Mouse (Mus musculus): ENCODE data around the gene Gm21828. TPM values are rescaled to one million over a fixed set of nuclear protein-coding genes. Genes with fewer than 3 reads are reported as not detected.

The Gm21828 gene
- not detected for total RNA-seq (2023)

DNA sequence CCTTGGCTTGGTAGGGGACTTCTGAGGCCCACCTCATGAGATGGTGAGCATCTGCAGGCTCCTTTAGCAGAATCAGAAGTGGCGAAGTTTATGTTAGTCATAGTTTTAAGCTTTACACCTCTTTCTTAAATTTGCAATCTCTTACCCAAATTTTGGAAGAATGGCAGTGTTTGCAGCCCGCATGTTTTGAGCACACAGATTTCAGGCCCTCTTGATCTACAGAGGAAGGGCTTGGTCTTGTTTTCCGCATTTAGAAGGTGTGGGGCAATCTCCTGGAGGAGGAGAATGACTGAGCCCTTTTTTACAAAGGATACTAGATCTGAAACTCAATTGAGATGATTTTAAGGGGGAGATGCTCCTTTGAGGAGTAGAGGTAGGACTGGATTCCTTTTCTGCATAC is at the start of gene Gm21828:
Gene Gm21828, minus strand, starts transcription at position 101 of the 400 bp plus-strand sequence.

DNA sequence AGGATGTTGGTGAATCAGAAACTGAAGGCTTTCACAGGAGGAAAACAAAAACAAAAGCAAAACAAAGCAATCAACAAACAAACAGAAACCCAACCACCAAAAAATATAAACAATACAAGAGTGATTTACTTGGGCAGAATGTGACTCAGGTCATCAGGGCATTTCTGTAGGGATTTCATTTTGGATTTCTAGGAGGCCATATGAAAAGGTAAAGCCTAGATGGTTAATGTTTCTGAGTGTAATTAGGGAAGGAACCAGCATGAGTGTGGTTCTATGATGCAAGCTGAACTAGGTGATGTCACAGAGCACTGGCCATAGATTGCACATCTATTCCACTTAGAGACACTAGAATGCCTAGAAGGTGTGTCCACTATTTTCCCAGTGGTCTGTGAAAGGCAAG is 28.4 kb upstream of the Gm21828 start, which contains the start of the genes Gm21440 and Gm21454:
Gene Gm21440, plus strand, starts transcription at position 301 of the 400 bp plus-strand sequence.
Gene Gm21454, plus strand, starts transcription at position 352 of the 400 bp plus-strand sequence.

Other genes with a start within 250 kb of the Gm21828 start
- not detected for gene Gm20807, start 181.0 kb downstream of the Gm21828 start, total RNA-seq (2023)
- gene Gm21891, start 90.4 kb downstream of the Gm21828 start, total RNA-seq (2023), result not detected
- not detected for gene Gm21425, start 62.0 kb downstream of the Gm21828 start, total RNA-seq (2023)
- gene Gm21440, start 28.5 kb upstream of the Gm21828 start, total RNA-seq (2023), result not detected
- gene Gm21454, start 28.5 kb upstream of the Gm21828 start, total RNA-seq (2023), result not detected
- not detected for gene Gm21725, start 125.1 kb upstream of the Gm21828 start, total RNA-seq (2023)
- not detected for gene Gm21866, start 241.7 kb upstream of the Gm21828 start, total RNA-seq (2023)

All from CD8-positive naive resting alpha-beta T cell, adult 57 days (primary cell).